Mouse (Mus musculus): ENCODE measurements at regions not wholly inside any gene's neighbourhood (a gene's known extent, or its start where the extent isn't known, plus 50 kb on each side); places are given as distances from the start of the nearest gene placed in this dataset.

DNA sequence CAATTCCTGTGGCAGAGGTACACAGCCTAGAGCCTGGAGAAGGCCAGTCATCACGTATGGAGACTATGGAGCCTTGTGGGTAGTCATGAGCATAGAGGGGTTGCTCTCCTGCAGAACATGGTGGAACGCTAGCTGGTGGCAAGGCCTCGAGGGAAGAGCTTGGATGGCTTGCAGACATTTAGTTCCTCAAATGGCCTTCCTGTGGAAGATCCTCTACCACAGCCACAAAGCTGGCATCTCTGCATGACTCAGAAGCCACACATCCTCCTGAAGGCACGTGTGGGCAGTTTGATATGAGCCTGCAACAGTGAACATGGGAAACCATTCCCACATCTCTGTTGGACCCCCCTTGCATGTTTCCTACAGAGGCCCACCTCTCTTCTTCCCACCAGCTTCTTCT is 547.9 kb upstream of the Lrrc6 start:
- 18% methylated on average over 4 of the region's 4 CpGs for WGBS (ENCODE audit: insufficient replicate concordance)
- Histone ChIP-seq H3K9ac (no peak overlapping the region), H3K4me3 (replicated peaks) (no peak overlapping the region), H3K4me1 (replicated peaks) (peaks cover 11% of the 10 kb centered on the region), H3K36me3 (no peaks in the 10 kb centered on the region), H3K27ac (no peak overlapping the region), H3K27me3 (no peaks in the 10 kb centered on the region), H3K9me3 (replicated peaks) (no peaks in the 10 kb centered on the region), H3K4me2 (no peak overlapping the region)
- DNase-seq (no peak), ATAC-seq (ENCODE audit: low read depth) (0 out of 2 replicates have a peak, but pooled peaks have one; percentile 20)

DNA sequence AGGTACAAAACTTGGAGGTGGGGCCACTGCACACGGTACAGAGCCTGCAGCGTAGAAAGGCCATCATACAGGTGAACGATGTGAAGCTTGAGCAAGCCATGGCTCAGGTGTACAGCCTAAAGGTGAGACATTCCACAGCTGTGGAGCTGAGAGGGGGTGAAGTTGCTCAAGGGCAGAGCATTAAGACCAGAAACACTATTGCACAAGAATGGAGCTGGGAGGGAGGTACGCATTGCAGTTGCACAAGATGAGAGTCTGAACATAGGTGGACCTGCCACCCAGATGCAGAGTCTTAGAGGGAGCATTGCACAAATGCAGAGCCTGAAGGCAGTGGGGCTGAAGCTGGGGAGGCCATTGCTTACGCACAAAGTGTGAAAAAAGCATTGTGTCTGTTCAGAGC is 547.4 kb upstream of the Lrrc6 start:
- H3K36me3 ChIP-seq = no peaks in the 10 kb centered on the region
- H3K27ac ChIP-seq = no peak overlapping the region
- no peak overlapping the region for H3K9ac ChIP-seq
- DNase-seq = no peak
- no peaks in the 10 kb centered on the region for H3K27me3 ChIP-seq
- no peaks in the 10 kb centered on the region for H3K9me3 ChIP-seq (replicated peaks)
- peak; percentile 41 for ATAC-seq (ENCODE audit: low read depth)
- 76% methylated on average over 5 of the region's 5 CpGs for WGBS (ENCODE audit: insufficient replicate concordance)
- no peak overlapping the region for H3K4me2 ChIP-seq
- peaks cover 11% of the 10 kb centered on the region for H3K4me1 ChIP-seq (replicated peaks)
- no peak overlapping the region for H3K4me3 ChIP-seq (replicated peaks)

- ATAC-seq (ENCODE audit: low read depth) = no peak
- H3K4me2 ChIP-seq = no peak overlapping the region
- no peaks in the 10 kb centered on the region for H3K9me3 ChIP-seq (replicated peaks)
- peaks cover 11% of the 10 kb centered on the region for H3K4me1 ChIP-seq (replicated peaks)
- H3K4me3 ChIP-seq (replicated peaks) = no peak overlapping the region
- no peaks in the 10 kb centered on the region for H3K36me3 ChIP-seq
- no peak overlapping the region for H3K9ac ChIP-seq
- H3K27ac ChIP-seq = no peak overlapping the region
- 58% methylated on average over 12 of the region's 12 CpGs for WGBS (ENCODE audit: insufficient replicate concordance)
- no peak for DNase-seq
- no peaks in the 10 kb centered on the region for H3K27me3 ChIP-seq
Measured at GRCm38 (mm10) chr15:67045920-67046804, 545.5 kb upstream of the Lrrc6 start.

- Histone ChIP-seq H3K36me3 (no peaks in the 10 kb centered on the region), H3K4me3 (replicated peaks) (no peak overlapping the region), H3K4me2 (no peak overlapping the region), H3K27ac (no peak overlapping the region), H3K4me1 (replicated peaks) (peaks cover 14% of the 10 kb centered on the region), H3K9me3 (replicated peaks) (no peaks in the 10 kb centered on the region), H3K9ac (no peak overlapping the region), H3K27me3 (no peaks in the 10 kb centered on the region)
- DNase-seq (no peak), ATAC-seq (ENCODE audit: low read depth) (no peak)
- 21% methylated on average over 3 of the region's 3 CpGs for WGBS (ENCODE audit: insufficient replicate concordance)
Measured at GRCm38 (mm10) chr15:67045329-67045728, 544.6 kb upstream of the Lrrc6 start.

GRCm38 (mm10) chr15:67044806-67045205 is 544.1 kb upstream of the Lrrc6 start:
- H3K9ac ChIP-seq = no peak overlapping the region
- H3K4me3 ChIP-seq (replicated peaks) = no peak overlapping the region
- H3K9me3 ChIP-seq (replicated peaks) = no peaks in the 10 kb centered on the region
- no peaks in the 10 kb centered on the region for H3K27me3 ChIP-seq
- DNase-seq = no peak
- no peaks in the 10 kb centered on the region for H3K36me3 ChIP-seq
- H3K4me1 ChIP-seq (replicated peaks) = peaks cover 20% of the 10 kb centered on the region
- ATAC-seq (ENCODE audit: low read depth) = no peak
- H3K27ac ChIP-seq = no peak overlapping the region
- H3K4me2 ChIP-seq = no peak overlapping the region
- 76% methylated on average over 4 of the region's 4 CpGs for WGBS (ENCODE audit: insufficient replicate concordance)

DNA sequence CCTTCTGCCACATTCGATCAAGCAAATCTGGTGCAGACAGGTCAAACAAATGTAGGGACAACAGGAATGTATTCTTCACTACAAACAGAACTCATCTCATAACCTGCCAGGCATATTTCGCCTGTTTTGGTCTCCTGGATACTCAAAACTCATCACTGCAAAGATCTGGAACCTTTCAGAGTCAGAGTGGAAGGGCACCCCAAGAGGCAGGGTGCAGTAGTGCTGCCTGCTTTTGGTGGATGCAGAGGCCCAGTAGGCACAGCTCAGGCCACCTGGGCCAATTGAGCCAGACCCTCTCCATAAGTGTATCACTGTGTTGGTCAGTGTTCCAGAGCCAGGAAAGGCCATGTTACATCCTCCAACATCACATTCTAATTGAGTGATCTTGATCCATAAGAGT is 541.4 kb upstream of the Lrrc6 start:
- WGBS (ENCODE audit: insufficient replicate concordance) = 48% methylated on average over 2 of the region's 2 CpGs
- Histone ChIP-seq H3K9me3 (replicated peaks) (no peaks in the 10 kb centered on the region), H3K4me1 (replicated peaks) (peaks cover 31% of the 10 kb centered on the region), H3K4me3 (replicated peaks) (no peak overlapping the region), H3K36me3 (no peaks in the 10 kb centered on the region), H3K27ac (no peak overlapping the region), H3K4me2 (no peak overlapping the region), H3K9ac (no peak overlapping the region), H3K27me3 (peaks cover 6% of the 10 kb centered on the region; the same call in 1 of the 2 replicates)
- ATAC-seq (ENCODE audit: low read depth) = no peak
- DNase-seq = no peak

- Histone ChIP-seq H3K4me1 (replicated peaks) (peaks cover 24% of the 10 kb centered on the region), H3K4me3 (replicated peaks) (no peak overlapping the region), H3K4me2 (peak overlapping the region; percentile 67), H3K36me3 (no peaks in the 10 kb centered on the region), H3K9ac (no peak overlapping the region), H3K27me3 (peaks cover 6% of the 10 kb centered on the region; the same call in 1 of the 2 replicates), H3K27ac (no peak overlapping the region), H3K9me3 (replicated peaks) (no peaks in the 10 kb centered on the region)
- no peak for ATAC-seq (ENCODE audit: low read depth)
- 30% methylated on average over 12 of the region's 12 CpGs for WGBS (ENCODE audit: insufficient replicate concordance)
- no peak for DNase-seq
Measured at GRCm38 (mm10) chr15:67040229-67040628, 539.5 kb upstream of the Lrrc6 start.

- peaks cover 6% of the 10 kb centered on the region; the same call in 1 of the 2 replicates for H3K27me3 ChIP-seq
- peak overlapping the region; percentile 51 for H3K9ac ChIP-seq
- peak overlapping the region; percentile 55 for H3K4me3 ChIP-seq (replicated peaks)
- WGBS (ENCODE audit: insufficient replicate concordance) = under 1% methylated on average over 16 of the region's 16 CpGs
- H3K27ac ChIP-seq = no peak overlapping the region
- no peaks in the 10 kb centered on the region for H3K36me3 ChIP-seq
- peak; percentile 50 for DNase-seq
- H3K4me1 ChIP-seq (replicated peaks) = peaks cover 20% of the 10 kb centered on the region
- H3K9me3 ChIP-seq (replicated peaks) = no peaks in the 10 kb centered on the region
- H3K4me2 ChIP-seq = peak overlapping the region; percentile 67
- ATAC-seq (ENCODE audit: low read depth) = peak; percentile 80
Measured at GRCm38 (mm10) chr15:67039421-67039907, 538.8 kb upstream of the Lrrc6 start.

DNA sequence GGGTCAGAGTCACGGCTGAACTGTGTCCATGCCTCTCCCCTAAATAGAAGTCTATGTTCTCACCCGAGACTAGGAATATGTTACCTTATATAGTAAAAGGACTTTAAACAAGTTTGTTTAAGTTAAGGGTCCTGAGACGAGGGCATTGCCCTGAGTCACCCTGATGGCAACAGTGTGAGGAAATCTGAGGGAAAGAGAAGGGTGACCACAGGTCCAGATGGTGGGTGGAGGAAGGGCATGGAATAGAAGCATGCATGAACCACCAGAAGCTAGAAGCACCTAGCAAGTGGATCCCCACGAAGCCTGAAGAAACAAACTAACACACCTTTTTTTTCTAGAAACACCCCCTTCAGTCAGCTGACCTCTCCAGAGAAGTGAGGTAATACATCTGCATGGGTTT is 536.9 kb upstream of the Lrrc6 start:
- no peak for ATAC-seq (ENCODE audit: low read depth)
- H3K9me3 ChIP-seq (replicated peaks) = no peaks in the 10 kb centered on the region
- H3K36me3 ChIP-seq = no peaks in the 10 kb centered on the region
- WGBS (ENCODE audit: insufficient replicate concordance) = 40% methylated on average over 4 of the region's 4 CpGs
- no peak overlapping the region for H3K4me3 ChIP-seq (replicated peaks)
- no peak overlapping the region for H3K27ac ChIP-seq
- no peak for DNase-seq
- H3K27me3 ChIP-seq = peaks cover 6% of the 10 kb centered on the region; the same call in 1 of the 2 replicates
- peaks cover 20% of the 10 kb centered on the region for H3K4me1 ChIP-seq (replicated peaks)
- no peak overlapping the region for H3K9ac ChIP-seq
- no peak overlapping the region for H3K4me2 ChIP-seq

DNA sequence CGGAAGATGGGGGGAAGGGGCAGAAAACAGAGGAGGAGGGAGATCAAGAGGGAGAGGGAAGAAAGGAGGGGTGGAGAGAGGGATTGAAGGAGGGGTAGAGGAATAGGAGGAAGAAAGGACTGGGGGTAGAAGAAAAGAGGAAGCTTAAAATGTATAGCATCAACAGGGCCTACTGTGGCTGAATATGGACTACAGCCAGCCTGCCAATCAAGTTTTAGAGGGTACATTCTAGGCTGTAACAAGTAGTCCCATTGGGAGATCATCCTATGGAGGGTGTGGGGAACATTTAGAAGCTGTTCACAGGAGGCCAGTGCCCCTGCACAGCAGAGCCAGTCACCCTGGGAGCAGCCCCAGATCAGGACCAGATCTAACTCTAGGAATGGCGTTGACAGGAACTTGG is 535.6 kb upstream of the Lrrc6 start:
- no peak overlapping the region for H3K27ac ChIP-seq
- no peaks in the 10 kb centered on the region for H3K9me3 ChIP-seq (replicated peaks)
- H3K9ac ChIP-seq = no peak overlapping the region
- no peak overlapping the region for H3K4me3 ChIP-seq (replicated peaks)
- no peak overlapping the region for H3K4me2 ChIP-seq
- H3K27me3 ChIP-seq = peaks cover 6% of the 10 kb centered on the region; the same call in 1 of the 2 replicates
- DNase-seq = no peak
- 48% methylated on average over 2 of the region's 2 CpGs for WGBS (ENCODE audit: insufficient replicate concordance)
- no peak for ATAC-seq (ENCODE audit: low read depth)
- H3K4me1 ChIP-seq (replicated peaks) = peaks cover 20% of the 10 kb centered on the region
- H3K36me3 ChIP-seq = no peaks in the 10 kb centered on the region

- peaks cover 7% of the 10 kb centered on the region for H3K4me1 ChIP-seq (replicated peaks)
- ATAC-seq (ENCODE audit: low read depth) = no peak
Measured at GRCm38 (mm10) chr15:67033936-67034335, 533.2 kb upstream of the Lrrc6 start.

More at GRCm38 (mm10) chr15:67033936-67034335, 533.2 kb upstream of the Lrrc6 start:
- no peaks in the 10 kb centered on the region for H3K36me3 ChIP-seq
- no peak overlapping the region for H3K9ac ChIP-seq
- no peaks in the 10 kb centered on the region for H3K9me3 ChIP-seq (replicated peaks)
- peaks cover 4% of the 10 kb centered on the region; the same call in 1 of the 2 replicates for H3K27me3 ChIP-seq
- no peak overlapping the region for H3K27ac ChIP-seq
- WGBS (ENCODE audit: insufficient replicate concordance) = 62% methylated on average over 2 of the region's 2 CpGs
- H3K4me3 ChIP-seq (replicated peaks) = no peak overlapping the region
- no peak overlapping the region for H3K4me2 ChIP-seq
- DNase-seq = no peak
